Mouse (Mus musculus): ENCODE measurements around the gene Oas1h. TPM values are rescaled to one million over a fixed set of nuclear protein-coding genes. Genes with fewer than 3 reads are reported as not detected.
"Not testable (repeated sequence)": the region's sequence is repeated elsewhere in the genome, so short reads cannot be mapped to it uniquely, and the experiment has no call there.

The Oas1h gene
- total RNA-seq, 2 experiments from 2014 or later, result not detected

DNA sequence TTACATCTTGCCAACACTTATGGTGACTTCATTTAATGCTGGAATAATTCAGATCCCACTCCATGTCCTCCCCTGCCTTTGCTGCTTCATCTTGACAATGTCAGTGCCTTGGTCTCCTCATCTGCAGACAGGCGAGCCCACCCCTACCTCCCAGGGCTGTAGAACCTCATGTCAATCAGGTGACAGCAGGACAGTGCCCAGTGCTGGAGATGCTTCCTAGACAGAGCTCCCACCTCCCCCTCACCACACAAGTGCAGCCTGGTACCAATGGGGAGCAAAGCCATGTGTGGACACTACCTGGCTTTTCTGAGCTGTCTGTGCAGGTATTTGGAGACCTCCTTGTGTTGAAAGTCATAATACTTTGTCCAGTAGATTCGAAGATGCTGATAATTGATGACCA lies 17.6 kb downstream of the Oas1h start:
- intact Hi-C loops (cut with DNase I), result loop anchor here (1.0 kb wide), 1 partner anchor 19 kb away; no protein-coding TSS in a partner anchor
- not testable (repeated sequence) for DNase-seq

DNA sequence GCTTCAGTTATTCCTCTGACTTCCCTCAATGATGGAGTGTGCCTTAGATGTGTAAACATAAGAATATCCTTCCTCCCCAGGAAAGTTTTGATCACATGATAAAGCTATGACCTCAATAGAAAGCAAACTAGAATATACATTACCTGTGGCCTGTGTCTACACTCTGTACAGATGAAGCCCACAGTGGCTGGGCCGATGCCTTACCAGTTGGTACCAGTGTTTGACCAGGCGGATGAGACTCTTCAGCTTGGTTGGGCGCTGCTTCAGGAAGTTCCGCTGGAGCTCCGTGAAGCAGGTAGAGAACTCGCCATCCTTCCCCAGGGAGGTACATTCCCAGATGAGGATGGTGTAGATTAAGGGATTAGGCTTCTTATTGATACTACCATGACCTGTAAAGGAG lies 20.5 kb downstream of the Oas1h start:
- DNase-seq; intact Hi-C loops (cut with DNase I): not testable (repeated sequence)

DNA sequence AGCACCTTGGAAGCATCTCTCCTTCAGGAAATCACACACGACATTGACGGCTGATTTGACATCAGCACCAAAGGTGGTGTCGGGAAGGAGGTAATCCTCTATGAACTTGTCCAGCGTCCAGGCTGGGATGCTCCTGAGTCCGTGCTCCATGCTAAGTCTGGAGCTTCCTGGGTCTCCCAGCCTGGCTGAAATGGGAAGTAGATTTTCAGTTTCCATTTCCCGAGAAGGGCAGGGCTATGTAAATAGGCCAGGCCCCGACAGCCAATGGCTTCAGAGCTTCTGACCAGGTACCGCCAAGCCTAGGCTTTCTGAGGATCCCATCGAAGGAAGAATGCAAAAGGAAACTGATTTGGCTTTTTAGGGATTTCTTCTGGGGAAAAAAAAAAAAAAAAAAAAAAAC lies 26.2 kb downstream of the Oas1h start, which contains the start of gene Oas1g:
TSS of gene Oas1g (minus strand) at position 201 of the 400 bp plus-strand sequence.
- intact Hi-C loops (cut with DNase I), result loop anchor here (2.0 kb wide), 1 partner anchor 13 kb away; no protein-coding TSS in a partner anchor
- DNase-seq, result not testable (repeated sequence)

DNA sequence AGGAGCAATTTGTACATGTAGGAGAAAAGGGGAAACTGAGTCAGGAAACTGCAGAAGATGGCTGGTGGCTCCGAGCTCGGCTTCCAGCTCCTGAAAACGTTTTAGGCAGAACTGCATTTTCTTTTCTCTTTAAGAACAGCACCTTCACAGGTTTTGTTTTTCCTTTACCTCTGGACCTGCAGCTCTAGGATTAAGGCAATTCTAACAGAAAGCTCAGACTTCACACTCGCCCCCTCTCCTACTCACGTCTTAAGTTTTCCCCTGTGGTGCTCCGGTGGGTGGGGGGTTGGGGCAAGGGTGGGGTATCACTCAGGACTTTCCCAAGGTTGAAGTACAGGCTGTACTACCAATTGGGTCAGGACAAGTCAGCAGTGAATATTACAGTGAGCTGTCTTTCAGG lies 26.6 kb downstream of the Oas1h start:
- DNase-seq, result no peak
- intact Hi-C loops (cut with DNase I), result loop anchor here (2.0 kb wide), 2 partner anchors 13 to 25 kb away; no protein-coding TSS in a partner anchor

DNA sequence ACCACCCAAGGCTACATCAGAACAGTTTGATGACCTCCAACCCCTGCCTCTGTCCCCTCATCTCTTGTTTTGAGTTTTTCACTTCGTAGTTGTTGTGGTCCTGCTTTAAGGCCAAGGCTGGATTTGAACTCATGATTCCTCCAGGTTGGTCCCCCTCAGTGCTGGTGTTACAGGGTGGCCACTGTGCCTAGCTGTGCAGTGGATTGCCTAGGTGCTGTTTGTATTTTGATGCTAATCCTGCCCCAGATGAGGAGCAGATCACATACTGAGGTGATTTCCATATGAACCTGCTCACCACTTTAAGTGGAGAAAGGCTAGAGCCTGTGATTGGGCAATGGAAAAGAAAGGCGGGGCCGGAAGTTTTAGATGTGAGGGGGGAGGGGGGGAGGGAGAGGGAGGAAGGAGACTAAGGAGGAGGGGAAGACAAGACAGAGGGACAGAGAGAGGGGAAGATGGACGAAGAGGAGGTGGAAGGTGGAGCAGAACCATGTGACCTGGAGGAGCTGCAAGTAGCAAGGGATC lies 27.1 kb downstream of the Oas1h start:
- DNase-seq, result not testable (repeated sequence)
- intact Hi-C loops (cut with DNase I), result loop anchor here (2.0 kb wide), 1 partner anchor 24 kb away; no protein-coding TSS in a partner anchor

DNA sequence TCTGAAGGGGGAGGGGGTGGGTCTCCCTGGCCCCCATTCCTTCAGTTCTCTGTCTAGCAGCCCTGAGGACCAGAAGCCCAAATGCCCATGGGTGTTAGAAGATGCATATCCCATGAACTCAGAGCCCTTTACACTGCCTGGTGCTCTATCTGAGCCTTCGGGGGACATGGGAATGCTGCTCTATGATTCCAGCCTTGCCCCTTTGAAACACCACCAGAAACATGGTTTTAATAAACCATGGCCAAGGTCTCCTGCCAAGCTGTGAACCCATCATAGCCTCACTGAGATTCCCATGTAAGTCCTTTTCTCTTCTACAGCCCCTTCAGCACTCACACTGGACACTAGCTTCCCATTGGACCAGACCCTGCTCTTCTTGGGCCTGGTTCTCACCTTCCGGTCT lies 28.8 kb downstream of the Oas1h start:
- intact Hi-C loops (cut with DNase I), result no loop called here

DNA sequence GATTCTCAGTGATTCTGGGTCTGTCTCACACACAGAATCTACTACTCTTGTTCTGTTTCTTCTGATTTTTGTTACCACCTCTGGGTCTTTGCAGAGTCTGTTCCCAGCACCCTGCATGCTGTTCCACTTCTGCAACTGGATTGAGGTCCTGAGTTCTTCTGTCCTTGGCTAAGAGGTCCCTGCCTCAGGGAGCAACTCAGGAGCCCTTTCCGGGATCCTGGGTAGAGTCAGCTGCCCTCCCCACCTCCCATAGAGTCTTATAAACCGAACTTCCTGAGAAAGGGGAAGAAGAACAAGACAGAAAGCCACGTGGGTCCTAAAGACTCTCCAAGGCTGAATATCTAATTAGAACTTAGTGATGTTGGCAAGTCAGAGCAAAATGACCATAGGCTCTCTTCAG lies 29.8 kb downstream of the Oas1h start:
- intact Hi-C loops (cut with DNase I), result no loop called here
- DNase-seq, result no peak

More for the DNA sequence above, 28.8 kb downstream of the Oas1h start:
- DNase-seq, result no peak

DNA sequence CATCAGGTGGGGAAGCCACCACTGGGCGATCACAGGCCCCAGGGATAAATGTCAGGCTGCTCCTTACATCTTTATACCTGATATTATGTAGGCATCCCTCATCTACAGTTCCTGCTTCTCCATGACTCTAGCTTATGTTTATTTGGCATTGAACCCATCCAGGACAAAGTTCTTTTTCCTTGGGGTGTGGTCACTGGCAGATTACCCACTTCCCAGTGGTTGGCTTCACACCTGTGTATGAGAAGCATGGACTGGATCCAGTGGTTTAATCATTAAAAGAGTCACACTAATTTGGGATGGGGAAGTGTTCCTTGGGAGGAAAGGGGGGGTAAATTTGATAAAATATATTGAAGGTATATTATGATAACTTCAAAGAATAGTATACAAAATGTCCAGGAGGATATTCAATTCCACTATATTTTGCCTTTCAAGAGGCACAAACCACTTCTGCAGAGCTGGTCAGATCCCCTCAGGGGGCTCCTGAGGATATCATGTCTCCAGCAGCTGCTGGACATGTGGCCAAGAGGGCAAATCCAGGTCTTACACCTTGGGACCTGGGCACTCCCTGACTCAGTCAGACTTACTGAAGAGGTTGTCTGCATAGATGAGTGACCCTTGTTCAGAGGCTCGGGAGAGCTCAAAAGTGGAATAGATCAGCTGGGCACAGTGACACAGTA lies 30.5 kb downstream of the Oas1h start:
- DNase-seq; intact Hi-C loops (cut with DNase I): not testable (repeated sequence)

DNA sequence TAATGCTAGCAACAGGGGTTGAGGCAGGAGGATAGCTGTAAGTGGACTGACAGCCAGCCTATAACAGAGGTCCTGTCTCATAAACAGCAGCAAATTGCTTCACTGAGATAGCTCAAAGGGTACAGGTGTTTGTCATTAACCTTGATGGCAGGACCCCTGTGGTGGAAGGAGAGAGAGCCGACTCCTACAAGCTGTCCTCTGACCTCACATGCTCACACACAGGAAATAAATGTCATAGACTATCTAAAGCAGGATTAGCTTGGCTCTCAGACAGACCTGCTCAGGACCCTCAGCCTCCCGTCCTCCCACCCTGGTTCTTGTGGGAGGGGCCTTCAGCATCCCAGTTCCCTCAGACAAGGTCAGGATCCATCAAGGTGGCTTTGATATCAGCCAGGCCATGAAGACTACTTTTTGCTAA lies 31.0 kb downstream of the Oas1h start:
- intact Hi-C loops (cut with DNase I), result no loop called here
- no peak for DNase-seq

DNA sequence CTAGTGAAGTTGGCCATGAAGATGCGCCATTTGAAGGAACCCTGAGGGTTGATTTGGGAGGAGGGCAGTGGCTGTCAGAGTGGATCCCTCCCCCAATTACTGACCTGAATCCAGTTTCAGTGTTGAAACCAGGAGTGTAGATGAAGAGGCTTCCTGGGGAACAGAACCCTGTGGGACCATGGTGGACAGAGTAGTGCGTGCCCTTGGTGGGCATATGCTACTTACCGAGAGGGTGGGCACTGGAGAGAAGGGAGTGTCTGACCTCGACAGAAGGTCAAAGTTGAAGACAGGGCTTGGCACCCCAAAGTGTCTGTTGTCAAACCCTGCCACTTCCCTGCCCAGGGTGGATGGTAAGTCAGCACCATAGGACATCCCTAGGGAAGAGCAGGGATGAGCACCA lies 32.6 kb downstream of the Oas1h start:
- DNase-seq; intact Hi-C loops (cut with DNase I): not testable (repeated sequence)

DNA sequence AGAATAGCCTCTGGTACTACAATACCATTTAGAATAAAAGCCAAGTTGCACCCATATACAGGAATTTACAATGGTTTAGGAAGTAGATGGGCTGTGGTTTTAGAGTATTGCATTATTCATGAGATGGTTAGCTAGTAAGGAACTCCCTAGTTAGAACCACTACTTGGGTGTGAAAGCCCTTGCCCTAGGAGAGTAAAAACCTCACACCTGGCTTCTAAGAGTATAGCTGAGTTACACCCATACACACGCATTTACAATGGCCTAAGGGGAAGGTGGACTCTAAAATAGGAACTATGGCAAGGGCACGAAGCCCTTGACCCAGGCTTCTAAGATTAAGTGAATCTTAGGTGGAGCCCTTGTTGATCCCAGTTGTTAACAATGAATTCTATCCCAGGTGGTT lies 33.5 kb downstream of the Oas1h start:
- DNase-seq; intact Hi-C loops (cut with DNase I): not testable (repeated sequence)

DNA sequence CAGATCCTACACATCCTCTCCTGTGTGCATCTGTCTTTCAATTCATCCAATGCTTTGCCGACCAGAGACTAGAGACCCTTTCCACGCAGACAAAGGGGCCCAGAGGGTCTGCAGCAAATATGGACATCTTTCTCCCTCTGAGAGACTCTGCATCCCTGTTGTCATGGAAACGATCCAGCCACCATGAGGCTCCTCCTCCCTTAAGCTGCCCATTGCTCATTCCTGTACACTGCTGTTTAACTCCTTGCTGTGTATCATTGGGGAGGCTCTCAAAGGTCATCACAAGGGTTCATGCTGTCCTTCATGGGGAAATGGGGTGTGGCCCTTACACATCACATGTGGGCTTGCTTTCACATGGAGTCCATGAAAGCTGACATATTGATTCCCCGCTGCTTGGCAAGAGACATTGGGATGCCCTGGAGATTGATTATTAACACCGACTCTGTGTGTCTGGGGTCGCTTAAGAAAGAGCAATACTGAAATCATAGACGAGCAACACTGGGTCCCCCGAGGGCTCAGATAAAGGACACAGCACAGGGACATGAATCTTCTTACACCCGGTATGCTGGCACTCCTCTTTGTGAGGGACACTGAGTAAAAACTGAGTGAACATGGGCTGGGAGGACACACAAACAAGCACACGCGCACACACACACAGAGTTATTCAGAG lies 34.1 kb downstream of the Oas1h start:
- no peak for DNase-seq
- intact Hi-C loops (cut with DNase I), result no loop called here

DNA sequence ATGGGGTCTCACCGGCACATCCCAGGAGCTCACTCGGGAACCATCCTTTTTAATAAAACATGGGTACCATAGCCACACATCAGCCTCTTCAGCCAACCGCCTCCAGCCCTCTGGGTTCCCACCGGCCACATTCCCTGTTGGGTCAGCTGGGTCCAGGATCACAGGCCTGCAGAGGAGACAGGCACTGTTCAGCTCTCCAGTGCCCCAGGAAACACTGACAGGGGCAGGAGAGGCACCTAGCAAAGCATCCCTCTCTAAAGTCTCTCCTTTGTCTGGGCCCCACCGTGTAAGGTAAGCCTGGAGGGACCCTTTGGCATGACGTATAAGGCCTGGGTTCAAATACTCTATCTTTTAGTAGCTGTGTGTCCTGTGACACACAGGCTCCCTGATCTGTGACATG lies 37.1 kb downstream of the Oas1h start:
- no peak for DNase-seq
- intact Hi-C loops (cut with DNase I), result loop anchor here (1.0 kb wide), 1 partner anchor 19 kb away; no protein-coding TSS in a partner anchor

DNA sequence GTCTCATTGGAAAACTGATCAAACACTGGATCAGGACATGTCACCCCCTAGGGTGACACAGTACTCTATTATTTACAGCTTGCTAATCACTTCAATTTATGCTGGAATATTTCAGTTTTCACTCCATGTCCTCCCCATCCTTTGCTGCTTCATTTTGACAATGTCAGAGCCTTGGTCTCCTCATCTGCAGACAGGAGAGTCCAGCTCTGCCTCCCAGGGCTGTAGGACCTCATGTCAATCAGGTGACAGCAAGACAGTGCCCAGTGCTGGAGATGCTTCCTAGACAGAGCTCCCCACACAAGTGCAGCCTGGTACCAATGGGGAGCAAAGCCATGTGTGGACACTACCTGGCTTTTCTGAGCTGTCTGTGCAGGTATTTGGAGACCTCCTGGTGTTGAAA lies 37.5 kb downstream of the Oas1h start:
- intact Hi-C loops (cut with DNase I), result loop anchor here (1.0 kb wide), 1 partner anchor 19 kb away; no protein-coding TSS in a partner anchor
- no peak for DNase-seq

DNA sequence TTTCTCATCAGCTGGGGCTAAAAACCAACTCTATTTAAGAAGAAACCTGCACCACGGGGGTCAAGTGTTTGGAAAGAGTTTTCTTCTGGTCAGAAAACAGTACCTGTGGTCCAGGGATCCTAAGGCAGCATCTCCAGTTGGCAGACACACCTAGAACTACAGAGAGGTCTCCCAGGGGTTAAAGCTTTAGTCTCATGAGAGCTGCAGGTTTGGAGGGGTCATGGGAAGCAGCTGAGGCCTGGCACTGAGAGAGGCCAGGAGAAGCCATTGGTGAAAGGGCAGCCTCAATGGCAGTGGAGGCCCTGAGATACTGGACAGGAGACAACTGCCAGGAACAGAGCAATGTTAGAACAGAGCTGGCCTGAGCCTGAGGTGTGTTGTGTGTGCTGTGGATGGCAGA lies 39.4 kb downstream of the Oas1h start:
- DNase-seq, result no peak

DNA sequence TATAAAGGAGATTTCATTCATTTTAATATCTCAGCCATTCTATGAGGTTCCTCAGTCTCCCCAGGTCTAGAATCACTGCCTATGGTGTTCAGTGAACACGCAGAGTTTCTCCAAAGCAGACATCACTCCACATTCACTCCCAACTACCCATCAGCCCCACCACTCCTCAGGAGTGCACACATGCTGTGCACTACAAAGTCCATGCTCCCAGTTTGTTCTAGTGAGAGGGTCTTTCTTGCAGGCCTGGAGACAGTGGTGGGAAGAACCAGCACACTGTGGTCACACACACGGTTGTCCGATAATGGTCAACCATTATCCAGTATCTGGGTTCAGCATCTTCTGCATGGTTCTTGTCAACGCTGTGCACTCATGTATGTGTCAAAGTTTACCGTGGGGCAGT lies 40.8 kb downstream of the Oas1h start:
- intact Hi-C loops (cut with DNase I), result no loop called here

More for the DNA sequence above, 39.4 kb downstream of the Oas1h start:
- intact Hi-C loops (cut with DNase I), result loop anchor here (2.0 kb wide), 1 partner anchor 14 kb away; the partner anchor contains the start of gene Oas1g

DNA sequence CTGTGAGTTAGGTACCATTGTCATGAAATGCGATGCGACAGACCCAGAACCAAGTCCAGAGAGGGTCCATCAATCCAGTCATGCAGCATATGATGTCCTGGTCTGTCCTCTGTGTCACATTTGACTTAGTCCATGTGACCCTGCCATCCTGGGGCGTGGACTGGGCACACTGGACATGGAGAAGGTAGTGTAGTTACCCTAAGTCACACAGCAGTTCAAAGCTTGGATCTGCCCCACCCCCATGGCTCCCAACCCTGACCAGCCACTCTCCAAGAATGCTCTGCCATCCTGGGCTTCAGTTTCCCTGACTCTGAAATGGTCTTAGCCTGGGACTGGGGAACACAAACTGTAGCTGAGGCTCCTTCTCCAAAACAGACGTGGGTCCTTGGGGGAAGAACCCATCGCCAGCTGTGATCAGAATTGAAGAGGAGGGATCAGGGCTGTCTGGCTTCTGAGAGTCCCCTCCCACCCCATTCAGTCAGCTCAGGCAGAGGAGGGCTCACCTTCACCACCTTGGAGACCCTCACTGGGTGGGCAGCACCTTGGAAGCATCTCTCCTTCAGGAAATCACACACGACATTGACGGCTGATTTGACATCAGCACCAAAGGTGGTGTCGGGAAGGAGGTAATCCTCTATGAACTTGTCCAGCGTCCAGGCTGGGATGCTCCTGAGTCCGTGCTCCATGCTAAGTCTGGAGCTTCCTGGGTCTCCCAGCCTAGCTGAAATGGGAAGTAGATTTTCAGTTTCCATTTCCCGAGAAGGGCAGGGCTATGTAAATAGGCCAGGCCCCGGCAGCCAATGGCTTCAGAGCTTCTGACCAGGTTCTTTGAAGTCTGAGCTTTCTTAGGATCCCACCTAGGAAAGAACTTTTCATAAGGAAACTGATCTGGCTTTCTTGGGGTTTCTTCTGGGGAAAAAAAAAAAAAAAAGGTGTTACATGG lies 45.8 kb downstream of the Oas1h start, which contains the start of gene Oas1a:
TSS of gene Oas1a (minus strand) at position 731 of the 943 bp plus-strand sequence.
- intact Hi-C loops (cut with DNase I), result not testable (repeated sequence)

More for the DNA sequence above, 40.8 kb downstream of the Oas1h start:
- DNase-seq, result no peak

DNA sequence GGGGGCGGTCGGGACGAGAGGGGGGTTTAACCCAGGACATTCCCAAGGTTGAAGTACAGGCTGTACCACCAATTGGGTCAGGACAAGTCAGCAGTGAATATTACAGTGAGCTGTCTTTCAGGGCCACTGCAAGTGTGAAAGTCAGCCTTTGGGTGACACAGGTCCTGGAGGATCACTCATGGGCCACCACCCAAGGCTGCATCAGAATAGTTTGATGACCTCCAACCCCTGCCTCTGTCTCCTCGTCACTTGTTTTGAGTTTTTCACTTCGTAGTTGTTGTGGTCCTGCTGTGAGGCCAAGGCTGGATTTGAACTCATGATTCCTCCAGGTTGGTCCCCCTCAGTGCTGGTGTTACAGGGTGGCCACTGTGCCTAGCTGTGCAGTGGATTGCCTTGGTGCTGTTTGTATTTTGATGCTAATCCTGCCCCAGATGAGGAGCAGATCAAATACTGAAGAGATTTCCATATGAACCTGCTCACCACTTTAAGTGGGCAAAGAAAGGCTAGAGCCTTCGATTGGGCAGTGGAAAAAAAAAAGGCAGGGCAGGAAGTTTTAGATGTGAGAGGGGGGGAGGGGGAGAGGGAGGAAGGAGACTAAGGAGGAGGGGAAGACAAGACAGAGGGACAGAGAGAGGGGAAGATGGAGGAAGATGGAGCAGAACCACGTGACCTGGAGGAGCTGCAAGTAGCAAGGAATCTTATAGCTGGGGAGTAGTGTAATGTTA lies 47.1 kb downstream of the Oas1h start:
- DNase-seq, result no peak
- intact Hi-C loops (cut with DNase I), result no loop called here

More for the DNA sequence above, 45.8 kb downstream of the Oas1h start, which contains the start of gene Oas1a:
- not testable (repeated sequence) for DNase-seq

DNA sequence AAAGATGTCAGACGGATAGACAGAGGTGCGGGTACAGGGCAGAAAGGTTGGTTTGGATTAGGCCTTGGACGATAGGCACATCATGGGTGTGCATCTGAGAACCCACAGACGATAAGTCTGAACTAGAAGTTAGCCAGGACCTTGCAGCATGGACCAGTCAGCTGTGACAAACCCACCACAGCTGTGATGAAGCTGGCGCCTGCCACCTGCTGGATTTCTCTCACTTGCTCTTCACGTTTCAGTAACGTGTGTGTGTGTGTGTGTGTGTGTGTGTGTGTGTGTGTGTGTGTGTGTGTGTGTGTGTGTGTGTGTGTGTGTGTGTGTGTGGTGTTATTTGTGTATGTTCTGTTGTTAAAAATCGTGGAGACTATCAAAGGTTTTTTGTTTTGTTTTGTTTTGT lies 53.0 kb downstream of the Oas1h start, which contains the start of gene Oas1d:
TSS of gene Oas1d (plus strand) at position 333 of the 400 bp plus-strand sequence.
- DNase-seq; intact Hi-C loops (cut with DNase I): not testable (repeated sequence)
